Mouse (Mus musculus) midbrain, embryonic 16.5 days (tissue): Measurements from ENCODE around the gene Psma7. TPM values are rescaled to one million over a fixed set of nuclear protein-coding genes. Genes with fewer than 3 reads are reported as not detected.

ENCODE experiments used
- ATAC-seq: fragments of 200-750 bp; cut with Nextera tagmentation; 2 replicates; pipeline ENCODE4 v1.8.0; 2017; ENCODE audit warnings: moderate TSS enrichment
- H3K27ac ChIP-seq: fragments of 300-500 bp; sonication (generic); 2 replicates; pipeline ENCODE4 v1.5.1; 2014; ENCODE audit warnings: mild to moderate bottlenecking, low read length, mixed read lengths
- H3K27me3 ChIP-seq: fragments of 300-500 bp; sonication (generic); 2 replicates; pipeline ENCODE4 v1.6.1; 2014; ENCODE audit warnings: low read depth, low read length, mixed read lengths; ENCODE audit not compliant: control insufficient read depth, insufficient read depth
- H3K36me3 ChIP-seq: fragments of 300-500 bp; sonication (generic); 2 replicates; pipeline ENCODE4 v1.6.1; 2014; ENCODE audit warnings: mild to moderate bottlenecking, low read length, moderate library complexity, mixed read lengths; ENCODE audit not compliant: control insufficient read depth, insufficient read depth
- H3K4me1 ChIP-seq: fragments of 300-500 bp; sonication (generic); 2 replicates; pipeline ENCODE4 v1.6.1; 2014; ENCODE audit warnings: mild to moderate bottlenecking, low read length, mixed read lengths; ENCODE audit not compliant: control insufficient read depth, insufficient read depth
- H3K4me2 ChIP-seq: fragments of 300-500 bp; sonication (generic); 2 replicates; pipeline ENCODE4 v1.6.1; 2014; ENCODE audit warnings: mild to moderate bottlenecking, low read length, mixed read lengths
- H3K4me3 ChIP-seq: fragments of 300-500 bp; sonication (generic); 2 replicates; pipeline ENCODE4 v1.5.1; 2014; ENCODE audit warnings: low read depth, mild to moderate bottlenecking, low read length, moderate library complexity, mixed read lengths
- H3K9ac ChIP-seq: fragments of 300-500 bp; sonication (generic); 2 replicates; pipeline ENCODE4 v1.6.1; 2014; ENCODE audit warnings: low read depth, low read length, mixed read lengths
- H3K9me3 ChIP-seq: fragments of 300-500 bp; sonication (generic); replicated peaks from 2 replicates; pipeline ENCODE4 v1.6.1; 2014; ENCODE audit warnings: mild to moderate bottlenecking, low read length, mixed read lengths; ENCODE audit not compliant: control insufficient read depth, poor library complexity, severe bottlenecking
- WGBS: fragments of 180-500 bp; shearing (Covaris S2); extraction: QIAGEN DNeasy Blood & Tissue Kit; methylation state at CpG from one replicate; pipeline ENCODE4 v1.1.7; 2014; 5-methylcytosine and 5-hydroxymethylcytosine counted together
- polyA plus RNA-seq: library from polyadenylated mRNA; unstranded; fragments of >200 nt; fragmentation: Nextera tagmentation; extraction: Ambion mirVana; gene quantifications from 2 replicates; pipeline ENCODE4 v1.2.1, GENCODE M21; 2015

The Psma7 gene
- polyA plus RNA-seq, 1 experiment from 2014 or later: 541 TPM

DNA sequence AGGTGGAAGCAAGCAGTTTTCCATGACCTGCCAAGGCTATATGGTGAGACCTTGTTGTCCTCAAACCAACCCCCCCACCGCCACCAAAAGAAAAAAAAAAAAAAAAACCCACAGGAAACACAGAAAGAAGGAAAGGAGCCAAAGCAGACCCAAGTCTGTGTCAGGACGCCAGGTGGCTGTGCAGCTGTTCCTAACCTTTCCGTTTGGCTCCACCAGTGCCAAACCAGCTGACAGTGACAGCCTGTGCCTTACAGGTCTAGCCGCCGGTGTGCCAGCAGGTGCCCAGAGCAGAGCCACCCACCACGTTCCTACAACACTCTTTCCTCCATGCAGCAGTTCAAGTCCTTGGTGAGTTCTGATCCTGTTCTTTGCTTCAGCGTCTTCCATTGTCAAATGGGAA lies 30.7 kb upstream of the Psma7 start:
- WGBS: 87% methylated on average over 7 of the region's 7 CpGs
- no peaks in the 10 kb centered on the region for H3K36me3 ChIP-seq
- H3K9me3 ChIP-seq: no peaks in the 10 kb centered on the region
- peaks cover 16% of the 10 kb centered on the region for H3K4me1 ChIP-seq
- no peaks in the 10 kb centered on the region for H3K27me3 ChIP-seq
- no peak for ATAC-seq
- H3K4me2 ChIP-seq: no peak overlapping the region
- no peak overlapping the region for H3K27ac ChIP-seq
- H3K9ac ChIP-seq: no peak overlapping the region
- no peak overlapping the region for H3K4me3 ChIP-seq

DNA sequence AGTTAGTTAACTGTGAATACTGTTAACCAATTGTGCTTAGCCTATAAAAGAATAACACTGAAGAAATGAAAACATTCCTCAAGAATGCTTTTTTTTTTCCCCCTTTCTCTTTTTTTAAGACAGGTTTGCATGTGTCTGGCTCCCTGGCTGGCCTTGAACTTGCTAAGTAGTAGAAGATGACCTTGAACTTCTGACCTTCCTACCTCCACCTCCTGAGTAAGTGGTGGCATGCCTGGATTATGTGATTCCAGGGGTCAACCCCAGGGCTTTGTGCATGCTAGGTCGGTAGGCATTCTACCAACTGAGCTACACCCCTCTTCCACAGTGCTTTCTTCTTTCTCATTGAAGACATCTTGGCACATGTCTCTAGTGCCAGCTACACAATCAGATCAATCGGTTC lies 29.4 kb upstream of the Psma7 start:
- H3K27ac ChIP-seq: no peak overlapping the region
- H3K36me3 ChIP-seq: no peaks in the 10 kb centered on the region
- H3K4me3 ChIP-seq: no peak overlapping the region
- H3K4me1 ChIP-seq: peaks cover 16% of the 10 kb centered on the region
- no peak overlapping the region for H3K9ac ChIP-seq
- H3K27me3 ChIP-seq: no peaks in the 10 kb centered on the region
- H3K9me3 ChIP-seq: no peaks in the 10 kb centered on the region
- H3K4me2 ChIP-seq: no peak overlapping the region; the same call in 1 of the 2 replicates
- 80% methylated on average over 2 of the region's 2 CpGs for WGBS
- ATAC-seq: no peak

DNA sequence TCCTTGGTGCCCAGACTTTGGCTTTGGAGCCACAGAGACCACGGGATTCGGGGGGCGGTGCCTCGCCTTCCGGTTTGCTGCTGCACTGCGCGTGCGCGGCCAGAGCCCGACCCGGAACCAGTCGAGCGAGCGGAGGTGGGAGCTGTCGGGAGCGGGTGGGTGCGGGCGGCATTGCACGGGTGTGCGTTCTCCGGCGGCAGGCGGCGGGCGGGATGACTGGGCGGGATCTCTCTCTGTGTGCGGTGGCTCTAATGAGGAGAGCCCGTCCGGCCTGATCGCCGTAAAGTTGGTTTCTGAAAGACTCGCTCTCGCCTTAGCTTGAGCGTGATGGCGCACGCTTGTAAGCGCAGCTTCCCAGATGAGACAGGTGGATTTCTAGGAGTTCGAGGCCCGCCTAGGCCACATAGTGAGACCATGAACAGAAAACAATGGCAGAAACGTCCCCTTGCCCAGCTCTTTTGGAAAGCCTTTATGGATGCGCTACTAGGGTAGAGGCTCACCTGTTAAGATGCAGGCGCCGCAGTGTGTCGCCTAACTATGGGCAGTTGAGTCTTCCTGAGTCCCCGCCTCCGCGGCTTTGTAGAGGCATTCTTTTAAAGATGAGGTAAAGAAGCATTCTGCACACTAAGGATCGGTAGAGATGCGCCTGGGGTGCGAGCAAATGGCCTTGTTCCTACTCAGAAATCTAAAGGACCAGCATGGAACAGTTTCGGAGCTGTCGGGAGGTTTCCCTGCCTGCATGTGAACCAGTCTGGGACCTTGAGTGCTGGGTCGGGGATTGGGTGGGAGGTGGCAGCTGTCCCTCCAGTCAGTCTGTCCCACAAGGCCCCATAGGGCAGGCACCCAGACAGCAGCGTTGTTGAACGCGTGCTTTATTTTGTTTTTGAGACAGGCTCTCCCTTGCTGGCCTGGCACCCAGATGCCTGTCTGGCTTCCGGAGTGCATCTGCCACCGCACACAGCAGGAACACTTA lies 28.5 kb upstream of the Psma7 start, which contains the start of gene Mtg2:
TSS of gene Mtg2 (plus strand) at position 108 of the 973 bp plus-strand sequence.
- peak within 1 kb of the TSS; percentile 76 for H3K9ac ChIP-seq
- H3K27ac ChIP-seq: peak within 1 kb of the TSS; percentile 93
- no peaks in the 10 kb centered on the region for H3K9me3 ChIP-seq
- H3K36me3 ChIP-seq: no peaks in the 10 kb centered on the region
- H3K4me2 ChIP-seq: peak within 1 kb of the TSS; percentile 93
- peak; percentile 97 for ATAC-seq
- peaks cover 16% of the 10 kb centered on the region for H3K4me1 ChIP-seq
- 5% methylated on average over 58 of the region's 58 CpGs for WGBS
- H3K4me3 ChIP-seq: peak within 1 kb of the TSS; percentile 71
- no peaks in the 10 kb centered on the region for H3K27me3 ChIP-seq

DNA sequence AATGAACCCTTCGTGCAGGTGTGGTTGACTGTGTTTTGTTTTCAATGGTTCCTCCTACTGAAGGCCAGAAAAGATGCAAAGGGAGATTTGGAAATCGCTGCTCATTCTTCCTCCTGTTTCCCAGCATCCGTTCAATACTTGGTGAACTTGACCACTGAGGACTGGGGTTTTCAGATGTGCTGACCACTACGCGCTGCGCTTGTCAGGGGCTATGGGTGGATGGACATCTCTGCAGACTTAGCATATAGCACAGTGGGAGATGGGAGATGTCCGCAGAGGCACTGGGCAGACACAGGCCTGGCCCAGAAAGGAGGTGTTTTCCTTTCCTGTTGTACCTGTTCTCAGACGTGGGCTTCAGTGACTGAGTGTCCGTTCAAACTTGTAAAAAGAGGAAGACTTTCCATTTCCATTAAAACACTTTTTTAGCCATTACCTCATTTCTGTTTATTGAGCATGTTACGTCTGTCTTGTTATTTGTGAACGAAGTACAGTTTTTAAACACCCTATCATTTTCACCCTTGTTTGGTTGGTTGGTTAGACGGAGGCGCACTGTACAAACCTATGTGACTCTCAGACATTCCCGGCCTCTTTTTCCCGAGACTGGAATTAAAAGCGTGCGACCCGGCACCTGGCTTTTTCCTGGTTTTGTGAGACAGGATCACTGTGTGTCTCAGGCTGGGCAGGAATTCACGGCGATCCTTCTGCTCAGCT lies 27.7 kb upstream of the Psma7 start:
- H3K27ac ChIP-seq: peak overlapping the region; percentile 93
- WGBS: 35% methylated on average over 20 of the region's 20 CpGs
- H3K27me3 ChIP-seq: no peaks in the 10 kb centered on the region
- H3K36me3 ChIP-seq: no peaks in the 10 kb centered on the region
- peaks cover 16% of the 10 kb centered on the region for H3K4me1 ChIP-seq
- no peaks in the 10 kb centered on the region for H3K9me3 ChIP-seq
- H3K4me3 ChIP-seq: peak overlapping the region; percentile 71
- peak overlapping the region; percentile 93 for H3K4me2 ChIP-seq
- ATAC-seq: peak; percentile 77
- H3K9ac ChIP-seq: peak overlapping the region; percentile 76

DNA sequence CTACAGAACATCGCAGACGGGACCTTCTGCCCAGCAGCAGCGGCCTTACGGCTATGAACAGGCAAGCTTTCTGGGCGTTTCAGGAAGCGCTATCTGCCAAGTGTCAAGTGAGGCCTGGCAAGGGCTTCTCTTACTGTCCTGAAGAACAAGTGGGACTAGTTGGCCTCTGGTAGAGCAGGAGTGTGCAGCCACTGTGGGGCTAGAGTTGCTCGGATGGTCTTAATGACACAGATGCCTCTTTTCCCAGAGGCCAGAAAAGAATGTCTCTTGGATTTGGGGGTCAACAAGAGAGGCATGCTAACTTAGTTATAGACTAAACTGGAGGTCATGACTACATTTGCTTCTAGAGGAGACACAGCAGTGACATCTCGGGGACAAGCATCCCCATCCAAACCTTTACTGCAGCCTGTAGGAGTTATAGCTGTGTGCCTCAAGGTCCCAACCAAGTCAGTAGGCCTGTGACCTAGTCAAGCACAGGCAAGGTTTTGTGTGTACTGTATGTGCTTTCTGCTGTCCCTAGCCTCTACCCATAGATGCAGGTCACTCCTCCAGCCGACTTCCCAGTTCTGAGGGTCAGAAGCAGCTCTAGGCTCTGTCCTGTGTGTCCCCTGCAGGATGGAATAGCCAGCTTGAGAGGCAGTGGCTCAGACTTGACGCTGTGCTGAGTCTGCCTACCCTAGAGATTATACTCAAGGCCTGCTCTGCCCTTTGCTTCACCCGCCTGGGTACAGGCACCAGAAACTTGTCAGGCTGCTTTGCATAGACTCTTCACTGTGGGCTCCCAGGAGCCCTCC lies 21.3 kb upstream of the Psma7 start:
- H3K36me3 ChIP-seq: peaks cover 42% of the 10 kb centered on the region
- no peak overlapping the region for H3K27ac ChIP-seq
- ATAC-seq: no peak
- WGBS: 96% methylated on average over 11 of the region's 11 CpGs
- no peaks in the 10 kb centered on the region for H3K27me3 ChIP-seq
- H3K9ac ChIP-seq: no peak overlapping the region
- no peaks in the 10 kb centered on the region for H3K4me1 ChIP-seq
- H3K9me3 ChIP-seq: no peaks in the 10 kb centered on the region
- no peak overlapping the region for H3K4me3 ChIP-seq
- H3K4me2 ChIP-seq: no peak overlapping the region

DNA sequence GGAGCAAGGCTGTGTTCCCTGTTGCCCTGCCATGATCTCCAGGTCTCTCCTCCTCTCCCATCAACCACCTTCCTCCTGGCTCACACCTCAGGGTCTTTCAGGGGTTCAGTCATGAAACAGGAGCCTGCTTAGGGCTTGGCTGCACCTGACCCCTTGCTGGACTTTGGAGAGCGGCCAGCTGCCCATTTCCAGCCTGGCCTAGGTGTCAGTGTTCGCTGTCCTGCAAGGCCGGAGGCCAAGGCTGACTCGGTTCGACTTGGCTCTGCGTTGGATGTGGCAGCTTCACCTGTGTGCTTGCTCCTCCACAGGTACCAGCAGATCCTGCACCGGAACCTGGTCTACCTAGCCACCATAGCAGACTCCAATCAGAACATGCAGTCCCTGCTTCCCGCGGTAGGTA lies 10.8 kb upstream of the Psma7 start:
- Histone ChIP-seq H3K9me3 (no peaks in the 10 kb centered on the region), H3K27ac (no peak overlapping the region), H3K27me3 (no peaks in the 10 kb centered on the region), H3K9ac (no peak overlapping the region), H3K36me3 (peaks cover 34% of the 10 kb centered on the region), H3K4me2 (no peak overlapping the region), H3K4me3 (no peak overlapping the region), H3K4me1 (peaks cover 3% of the 10 kb centered on the region; the same call in 1 of the 2 replicates)
- WGBS: 94% methylated on average over 9 of the region's 9 CpGs
- ATAC-seq: no peak

DNA sequence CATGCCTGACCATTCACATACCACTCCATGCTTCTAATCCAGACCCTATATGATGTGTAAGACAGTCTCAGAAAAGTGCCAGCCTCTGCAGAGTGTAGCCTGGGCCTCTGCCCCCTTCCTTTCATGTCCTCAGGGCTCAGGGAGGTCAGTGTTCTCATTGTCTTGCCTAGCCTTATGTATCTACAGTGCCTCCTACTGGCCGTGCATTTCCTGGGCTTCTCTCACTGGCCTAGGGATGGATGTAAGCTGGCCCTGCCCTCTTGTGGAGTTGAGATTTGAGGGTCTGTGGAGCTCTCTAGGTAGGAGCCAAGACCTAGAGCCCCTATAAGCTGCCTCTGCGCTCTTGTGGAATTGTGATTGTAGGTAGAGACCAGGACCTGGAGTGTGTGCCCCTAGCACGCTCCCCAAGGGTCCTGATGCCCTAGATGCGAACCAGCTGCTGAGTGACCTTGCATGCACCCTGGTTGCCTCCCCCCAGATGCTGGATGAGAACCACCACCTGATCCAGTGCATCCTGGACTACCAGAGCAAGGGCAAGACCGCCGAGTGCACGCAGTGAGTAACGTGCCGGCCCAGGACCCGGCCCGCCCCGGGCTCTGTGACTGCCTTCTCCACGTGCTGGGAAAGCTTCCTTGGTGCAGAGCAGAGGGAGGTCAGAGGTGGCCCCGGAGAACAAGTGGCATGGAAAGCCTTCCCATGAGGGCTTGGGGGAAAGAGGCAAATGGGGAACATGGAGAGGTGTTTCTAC lies 9.9 kb upstream of the Psma7 start:
- H3K27ac ChIP-seq: no peak overlapping the region
- H3K27me3 ChIP-seq: no peaks in the 10 kb centered on the region
- ATAC-seq: peak; percentile 43; the same call in 1 of the 2 replicates
- no peak overlapping the region for H3K9ac ChIP-seq
- H3K4me3 ChIP-seq: no peak overlapping the region
- H3K4me2 ChIP-seq: no peak overlapping the region
- 89% methylated on average over 14 of the region's 14 CpGs for WGBS
- peaks cover 32% of the 10 kb centered on the region for H3K36me3 ChIP-seq
- no peaks in the 10 kb centered on the region for H3K9me3 ChIP-seq
- H3K4me1 ChIP-seq: peaks cover 3% of the 10 kb centered on the region; the same call in 1 of the 2 replicates

DNA sequence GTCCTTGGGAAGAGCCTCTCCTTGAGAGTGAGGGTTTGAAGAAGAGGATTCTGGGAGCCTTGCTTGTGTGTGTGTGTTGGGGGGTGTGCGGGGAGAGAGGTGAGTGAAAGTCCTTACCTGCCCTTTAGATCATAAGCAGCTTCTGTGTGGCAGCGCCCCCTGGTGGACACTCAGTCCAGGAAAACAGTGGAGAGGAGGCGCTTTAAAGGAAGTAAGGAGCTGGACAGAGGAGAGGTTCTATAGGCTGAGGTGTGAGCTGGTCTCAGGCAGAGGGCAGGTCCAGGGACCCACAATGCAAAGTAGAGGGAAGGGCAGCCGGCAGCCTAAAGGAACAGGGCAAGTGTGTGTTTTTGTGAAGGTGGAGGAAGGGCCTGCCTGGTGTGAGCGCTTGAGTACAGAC lies 8.8 kb upstream of the Psma7 start:
- WGBS: 24% methylated on average over 5 of the region's 5 CpGs
- peaks cover 3% of the 10 kb centered on the region; the same call in 1 of the 2 replicates for H3K4me1 ChIP-seq
- ATAC-seq: peak; percentile 16

More for the DNA sequence above, 8.8 kb upstream of the Psma7 start:
- no peaks in the 10 kb centered on the region for H3K9me3 ChIP-seq
- peaks cover 25% of the 10 kb centered on the region for H3K36me3 ChIP-seq
- no peaks in the 10 kb centered on the region for H3K27me3 ChIP-seq
- H3K4me2 ChIP-seq: no peak overlapping the region
- no peak overlapping the region for H3K4me3 ChIP-seq
- H3K27ac ChIP-seq: no peak overlapping the region
- H3K9ac ChIP-seq: no peak overlapping the region
